Mouse (Mus musculus) spleen, postnatal 14 days (tissue): ENCODE results near the gene Prrc2c.
A peak's percentile ranks its signal among the peaks of the same experiment; 100 is the strongest.
"Not testable (repeated sequence)": the region's sequence is repeated elsewhere in the genome, so short reads cannot be mapped to it uniquely, and the experiment has no call there.

Experiments used
- DNase-seq, 2 experiments: peaks; one replicate each; pipeline ENCODE4 v3.0.0; 2021 to 2022; ENCODE audit warnings: low spot score in 2 of 2

The Prrc2c gene

GRCm38 (mm10) chr1:162740401-162740835, at the start of gene Prrc2c:
TSS of gene Prrc2c (minus strand) at chr1:162740556.
- peak; percentile 92 to 98 for DNase-seq

GRCm38 (mm10) chr1:162785222-162785621, 44.9 kb upstream of the Prrc2c start:
- DNase-seq = no peak

GRCm38 (mm10) chr1:162783669-162784248, 43.4 kb upstream of the Prrc2c start:
- DNase-seq = no peak

- DNase-seq = not testable (repeated sequence)
Measured at GRCm38 (mm10) chr1:162781035-162781434, 40.7 kb upstream of the Prrc2c start.

GRCm38 (mm10) chr1:162777943-162778538, 37.7 kb upstream of the Prrc2c start:
- DNase-seq = no peak

GRCm38 (mm10) chr1:162773661-162774060, 33.3 kb upstream of the Prrc2c start:
- DNase-seq = no peak

- DNase-seq = no peak
Measured at GRCm38 (mm10) chr1:162771617-162772360, 31.4 kb upstream of the Prrc2c start.

GRCm38 (mm10) chr1:162752009-162752408, 11.7 kb upstream of the Prrc2c start:
- DNase-seq = no peak

GRCm38 (mm10) chr1:162749607-162750006, 9.3 kb upstream of the Prrc2c start:
- no peak for DNase-seq

GRCm38 (mm10) chr1:162748761-162749160, 8.4 kb upstream of the Prrc2c start:
- DNase-seq = no peak

- DNase-seq = no peak
Measured at GRCm38 (mm10) chr1:162739831-162740394, 443 bp downstream of the Prrc2c start.

GRCm38 (mm10) chr1:162739406-162739805, 950 bp downstream of the Prrc2c start:
- DNase-seq = no peak

- DNase-seq = no peak
Measured at GRCm38 (mm10) chr1:162738472-162738871, 1.9 kb downstream of the Prrc2c start.

- no peak for DNase-seq
Measured at GRCm38 (mm10) chr1:162735084-162735483, 5.3 kb downstream of the Prrc2c start.

GRCm38 (mm10) chr1:162734283-162734682, 6.1 kb downstream of the Prrc2c start:
- DNase-seq = no peak

GRCm38 (mm10) chr1:162732041-162732440, 8.3 kb downstream of the Prrc2c start:
- no peak for DNase-seq

GRCm38 (mm10) chr1:162729436-162729835, 10.9 kb downstream of the Prrc2c start:
- no peak for DNase-seq

- DNase-seq = no peak
Measured at GRCm38 (mm10) chr1:162727981-162728380, 12.4 kb downstream of the Prrc2c start.

- DNase-seq = no peak
Measured at GRCm38 (mm10) chr1:162723610-162724009, 16.7 kb downstream of the Prrc2c start.

GRCm38 (mm10) chr1:162720645-162721044, 19.7 kb downstream of the Prrc2c start:
- no peak for DNase-seq

- no peak for DNase-seq
Measured at GRCm38 (mm10) chr1:162700389-162701066, 39.8 kb downstream of the Prrc2c start.

GRCm38 (mm10) chr1:162697866-162698265, 42.5 kb downstream of the Prrc2c start:
- DNase-seq = no peak
